Mouse (Mus musculus): Measurements from ENCODE around the gene Lpp. TPM values are rescaled to one million over a fixed set of nuclear protein-coding genes. Genes with fewer than 3 reads are reported as not detected.

The Lpp gene
- polyA plus RNA-seq, 1 experiment: 176 TPM

DNA sequence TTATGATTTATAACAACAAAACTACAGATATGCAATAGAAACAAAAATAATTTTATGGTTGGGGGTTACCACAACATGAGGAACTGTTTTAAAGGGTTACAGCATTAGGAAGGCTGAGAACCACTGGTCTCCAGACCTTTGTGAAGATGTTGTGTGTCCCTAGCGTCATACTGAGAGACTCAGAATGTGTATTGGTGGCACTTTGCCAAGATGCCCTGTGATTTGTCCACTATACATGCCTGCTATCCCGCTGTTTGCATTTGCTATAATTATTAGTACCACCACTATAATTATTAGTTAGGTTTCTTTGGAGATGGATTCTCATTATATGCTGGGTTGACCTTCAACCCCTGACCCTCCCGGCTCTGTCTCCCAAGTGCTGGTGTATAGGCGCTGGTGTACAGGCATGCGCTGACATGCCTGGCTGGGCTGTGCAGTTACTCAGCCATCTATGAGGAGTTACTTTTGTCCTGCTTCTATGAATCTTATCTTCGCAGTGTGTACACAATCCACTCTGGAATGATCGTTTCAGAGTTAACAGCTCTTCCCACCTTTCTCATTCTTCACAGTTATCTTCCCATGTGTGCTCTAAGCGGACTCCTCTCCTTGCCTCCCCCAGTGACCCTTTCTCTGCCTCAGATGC, 82.1 kb downstream of the Lpp start:
- H3K4me3 ChIP-seq (ENCODE audit: control insufficient read depth, low read depth, low read length): no peak overlapping the region
- peaks cover 3% of the 10 kb centered on the region for H3K4me1 ChIP-seq (ENCODE audit: control insufficient read depth, insufficient read depth, low read length)
- no peaks in the 10 kb centered on the region for H3K27me3 ChIP-seq (ENCODE audit: control insufficient read depth, insufficient read depth, low read length)
- H3K36me3 ChIP-seq (ENCODE audit: control insufficient read depth, insufficient read depth, low read length): no peaks in the 10 kb centered on the region
- H3K27ac ChIP-seq (ENCODE audit: control insufficient read depth, insufficient read depth, low read depth, low read length): no peak overlapping the region
- TF ChIP-seq CTCF (IDR thresholded peaks at IDR 0.05; ENCODE audit: control insufficient read depth, insufficient read depth, insufficient replicate concordance, low read depth, low read length): no peak
- no peak for TF ChIP-seq POLR2A (IDR thresholded peaks at IDR 0.05; ENCODE audit: control insufficient read depth, low read depth, low read length)

DNA sequence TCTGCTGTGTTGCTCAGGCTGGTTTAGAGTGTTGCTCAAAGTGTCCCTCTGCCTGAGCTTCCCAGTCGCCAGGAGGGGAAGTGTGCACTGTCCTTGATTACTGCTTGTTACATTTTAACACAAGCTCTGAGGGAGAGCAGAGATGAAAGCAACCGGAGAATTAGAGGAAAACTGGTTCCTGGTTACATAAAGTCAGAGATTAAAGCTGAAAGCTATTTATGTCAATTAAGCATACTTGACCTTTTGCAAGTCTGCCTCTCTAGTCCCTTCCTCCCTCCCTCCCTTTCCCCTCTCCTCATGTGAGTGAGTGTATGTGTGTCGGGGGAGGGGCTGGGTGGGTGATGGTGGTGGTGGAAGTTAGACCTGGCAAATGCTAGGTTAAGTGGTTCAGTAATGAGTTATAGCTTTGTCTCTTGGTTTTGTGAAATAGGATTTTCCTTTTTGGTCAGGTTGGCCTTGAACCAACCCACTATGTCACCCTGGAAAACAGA, 83.6 kb downstream of the Lpp start:
- TF ChIP-seq CTCF (IDR thresholded peaks at IDR 0.05; ENCODE audit: control insufficient read depth, insufficient read depth, insufficient replicate concordance, low read depth, low read length): no peak
- TF ChIP-seq POLR2A (IDR thresholded peaks at IDR 0.05; ENCODE audit: control insufficient read depth, low read depth, low read length): no peak
- Histone ChIP-seq H3K36me3 (ENCODE audit: control insufficient read depth, insufficient read depth, low read length) (no peaks in the 10 kb centered on the region), H3K4me3 (ENCODE audit: control insufficient read depth, low read depth, low read length) (no peak overlapping the region), H3K27ac (ENCODE audit: control insufficient read depth, insufficient read depth, low read depth, low read length) (no peak overlapping the region), H3K4me1 (ENCODE audit: control insufficient read depth, insufficient read depth, low read length) (peaks cover 3% of the 10 kb centered on the region), H3K27me3 (ENCODE audit: control insufficient read depth, insufficient read depth, low read length) (no peaks in the 10 kb centered on the region)

DNA sequence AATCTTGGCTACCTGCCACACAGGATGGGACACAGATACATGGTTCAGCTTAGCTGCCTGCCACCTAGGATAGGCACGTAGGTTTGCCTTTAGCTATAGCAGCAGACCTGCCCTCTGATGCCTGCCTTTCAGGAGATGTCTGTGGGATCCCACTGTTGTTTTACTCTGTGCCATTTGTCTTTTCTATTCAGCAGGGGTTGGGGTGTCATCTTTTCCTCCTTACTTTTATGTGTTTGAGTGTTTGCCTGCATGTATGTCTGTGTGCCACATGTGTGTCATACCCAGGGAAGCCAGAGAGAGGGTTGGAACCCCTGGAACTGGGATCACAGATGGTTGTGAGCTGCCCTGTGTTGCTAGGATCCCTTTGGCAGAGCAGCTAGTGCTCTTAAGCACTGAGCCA, 84.7 kb downstream of the Lpp start:
- Histone ChIP-seq H3K27ac (ENCODE audit: control insufficient read depth, insufficient read depth, low read depth, low read length) (no peak overlapping the region), H3K36me3 (ENCODE audit: control insufficient read depth, insufficient read depth, low read length) (no peaks in the 10 kb centered on the region), H3K4me3 (ENCODE audit: control insufficient read depth, low read depth, low read length) (no peak overlapping the region), H3K27me3 (ENCODE audit: control insufficient read depth, insufficient read depth, low read length) (no peaks in the 10 kb centered on the region), H3K4me1 (ENCODE audit: control insufficient read depth, insufficient read depth, low read length) (peaks cover 3% of the 10 kb centered on the region)
- TF ChIP-seq CTCF (IDR thresholded peaks at IDR 0.05; ENCODE audit: control insufficient read depth, insufficient read depth, insufficient replicate concordance, low read depth, low read length): no peak
- no peak for TF ChIP-seq POLR2A (IDR thresholded peaks at IDR 0.05; ENCODE audit: control insufficient read depth, low read depth, low read length)

DNA sequence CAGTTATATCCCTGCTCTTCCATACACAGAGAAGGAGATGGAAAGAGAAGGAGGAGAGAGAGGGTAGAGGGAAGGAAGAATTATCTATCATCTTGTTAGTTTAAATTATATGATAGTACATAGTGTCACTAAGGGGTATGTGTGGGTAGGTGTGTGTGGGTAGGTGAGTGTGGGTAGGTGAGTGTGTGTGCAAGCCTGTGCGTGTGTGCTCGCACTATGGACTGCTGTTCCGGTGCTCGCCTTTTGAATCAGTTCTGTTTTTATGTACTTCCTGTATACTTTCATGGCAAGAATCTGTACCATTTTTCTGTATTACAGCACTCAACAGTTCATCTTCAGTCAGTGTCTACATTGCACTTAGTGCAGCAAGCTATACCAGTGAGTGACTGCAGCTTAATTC, 85.5 kb downstream of the Lpp start:
- Histone ChIP-seq H3K27ac (ENCODE audit: control insufficient read depth, insufficient read depth, low read depth, low read length) (no peak overlapping the region), H3K4me3 (ENCODE audit: control insufficient read depth, low read depth, low read length) (no peak overlapping the region), H3K27me3 (ENCODE audit: control insufficient read depth, insufficient read depth, low read length) (no peaks in the 10 kb centered on the region), H3K4me1 (ENCODE audit: control insufficient read depth, insufficient read depth, low read length) (peaks cover 3% of the 10 kb centered on the region), H3K36me3 (ENCODE audit: control insufficient read depth, insufficient read depth, low read length) (no peaks in the 10 kb centered on the region)
- TF ChIP-seq CTCF (IDR thresholded peaks at IDR 0.05; ENCODE audit: control insufficient read depth, insufficient read depth, insufficient replicate concordance, low read depth, low read length) (no peak), POLR2A (IDR thresholded peaks at IDR 0.05; ENCODE audit: control insufficient read depth, low read depth, low read length) (no peak)

DNA sequence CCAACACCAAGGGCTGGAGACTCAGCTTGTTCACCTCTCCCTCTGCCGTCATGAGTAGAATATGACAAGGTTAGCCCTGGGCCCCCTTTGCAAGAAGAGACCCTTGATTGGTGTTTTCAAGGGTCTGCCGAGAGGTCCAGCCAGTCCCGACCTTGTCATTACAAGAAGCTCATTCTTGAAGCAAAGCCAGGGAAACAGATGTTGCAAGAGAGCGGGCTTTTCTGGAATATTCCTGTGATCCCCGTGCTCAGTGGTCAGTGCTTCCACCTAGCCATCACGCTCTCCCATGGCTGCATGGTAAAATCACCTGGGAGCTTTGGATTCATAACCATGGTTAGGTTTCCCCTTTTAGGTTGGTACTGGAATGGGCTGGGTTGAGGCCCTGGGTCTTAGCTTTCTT, 89.3 kb downstream of the Lpp start:
- no peaks in the 10 kb centered on the region for H3K36me3 ChIP-seq (ENCODE audit: control insufficient read depth, insufficient read depth, low read length)
- H3K4me1 ChIP-seq (ENCODE audit: control insufficient read depth, insufficient read depth, low read length): no peaks in the 10 kb centered on the region
- no peak overlapping the region for H3K4me3 ChIP-seq (ENCODE audit: control insufficient read depth, low read depth, low read length)
- TF ChIP-seq POLR2A (IDR thresholded peaks at IDR 0.05; ENCODE audit: control insufficient read depth, low read depth, low read length): no peak
- no peak for TF ChIP-seq CTCF (IDR thresholded peaks at IDR 0.05; ENCODE audit: control insufficient read depth, insufficient read depth, insufficient replicate concordance, low read depth, low read length)
- H3K27me3 ChIP-seq (ENCODE audit: control insufficient read depth, insufficient read depth, low read length): no peaks in the 10 kb centered on the region
- H3K27ac ChIP-seq (ENCODE audit: control insufficient read depth, insufficient read depth, low read depth, low read length): no peak overlapping the region

DNA sequence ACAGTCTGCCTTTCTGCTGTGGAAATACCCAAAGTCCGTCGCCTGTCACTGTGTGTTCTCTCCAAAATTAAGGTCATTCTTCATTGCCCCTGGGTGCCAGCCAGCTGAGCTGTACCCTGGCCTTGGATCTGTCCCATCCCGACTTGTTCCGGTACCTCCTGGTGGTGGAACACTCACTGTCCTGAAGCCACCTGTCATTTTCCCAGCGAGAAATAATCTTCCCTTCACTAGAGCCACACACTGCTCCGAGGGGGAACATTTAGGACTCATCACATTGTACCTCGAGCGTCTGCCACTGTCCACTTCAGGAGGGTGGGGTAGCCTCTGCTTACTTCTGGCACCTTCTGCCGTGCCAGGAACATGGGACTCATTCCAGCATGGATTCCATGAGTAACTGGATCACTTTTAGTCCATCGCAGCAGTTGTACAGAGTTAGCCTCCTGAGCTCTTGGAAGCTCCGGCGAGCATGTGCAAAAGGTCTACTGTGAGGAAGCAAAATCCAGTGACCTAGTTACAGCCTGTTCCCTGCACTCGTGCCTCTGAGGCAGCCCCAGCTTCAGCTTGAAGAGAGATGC, 90.3 kb downstream of the Lpp start:
- TF ChIP-seq CTCF (IDR thresholded peaks at IDR 0.05; ENCODE audit: control insufficient read depth, insufficient read depth, insufficient replicate concordance, low read depth, low read length) (no peak), POLR2A (IDR thresholded peaks at IDR 0.05; ENCODE audit: control insufficient read depth, low read depth, low read length) (no peak)
- no peaks in the 10 kb centered on the region for H3K4me1 ChIP-seq (ENCODE audit: control insufficient read depth, insufficient read depth, low read length)
- no peak overlapping the region; the same call in 1 of the 2 replicates for H3K27ac ChIP-seq (ENCODE audit: control insufficient read depth, insufficient read depth, low read depth, low read length)
- H3K36me3 ChIP-seq (ENCODE audit: control insufficient read depth, insufficient read depth, low read length): no peaks in the 10 kb centered on the region
- H3K27me3 ChIP-seq (ENCODE audit: control insufficient read depth, insufficient read depth, low read length): no peaks in the 10 kb centered on the region
- no peak overlapping the region for H3K4me3 ChIP-seq (ENCODE audit: control insufficient read depth, low read depth, low read length)

DNA sequence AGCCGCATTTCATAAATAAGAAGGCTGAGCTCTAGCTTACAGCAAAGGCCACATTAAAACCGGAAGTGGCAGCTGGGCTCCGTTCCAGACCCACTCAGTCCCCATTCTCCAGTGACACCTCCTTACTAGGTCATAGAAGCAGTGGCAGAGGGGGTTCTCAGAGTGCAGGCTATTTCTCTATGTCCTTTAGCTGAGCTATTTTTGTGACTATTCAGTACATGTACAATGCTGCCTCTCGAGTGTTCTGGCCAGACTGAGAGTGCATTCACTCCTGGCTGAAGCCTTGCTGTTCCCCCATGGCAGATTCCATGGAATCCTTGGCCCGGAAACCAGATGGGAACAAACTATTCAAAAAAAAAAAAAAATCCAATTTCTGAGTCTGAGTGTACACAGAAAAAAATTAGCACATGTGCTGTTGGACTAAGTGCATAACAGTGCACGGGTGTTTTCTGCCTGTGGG, 94.5 kb downstream of the Lpp start:
- no peaks in the 10 kb centered on the region for H3K4me1 ChIP-seq (ENCODE audit: control insufficient read depth, insufficient read depth, low read length)
- no peak for TF ChIP-seq CTCF (IDR thresholded peaks at IDR 0.05; ENCODE audit: control insufficient read depth, insufficient read depth, insufficient replicate concordance, low read depth, low read length)
- no peak for TF ChIP-seq POLR2A (IDR thresholded peaks at IDR 0.05; ENCODE audit: control insufficient read depth, low read depth, low read length)
- no peaks in the 10 kb centered on the region for H3K27me3 ChIP-seq (ENCODE audit: control insufficient read depth, insufficient read depth, low read length)
- no peaks in the 10 kb centered on the region for H3K36me3 ChIP-seq (ENCODE audit: control insufficient read depth, insufficient read depth, low read length)
- no peak overlapping the region for H3K27ac ChIP-seq (ENCODE audit: control insufficient read depth, insufficient read depth, low read depth, low read length)
- H3K4me3 ChIP-seq (ENCODE audit: control insufficient read depth, low read depth, low read length): no peak overlapping the region

Measured in testis, adult 2 months (tissue).